Mouse (Mus musculus): ENCODE results near the gene Reg4. TPM values are rescaled to one million over a fixed set of nuclear protein-coding genes. Genes with fewer than 3 reads are reported as not detected.

The Reg4 gene
- polyA plus RNA-seq, 1 experiment = not detected

- DNase-seq = no peak
- Histone ChIP-seq H3K4me1 (ENCODE audit: control insufficient read depth, insufficient read depth, low read length) (no peaks in the 10 kb centered on the region), H3K27me3 (replicated peaks; ENCODE audit: control insufficient read depth, insufficient read depth, low read length) (no peaks in the 10 kb centered on the region), H3K27ac (ENCODE audit: insufficient read depth, low read depth, low read length) (no peak overlapping the region), H3K36me3 (ENCODE audit: control insufficient read depth, insufficient read depth, low read length) (no peaks in the 10 kb centered on the region), H3K4me3 (ENCODE audit: insufficient read depth, low read depth, low read length) (no peak overlapping the region)
- TF ChIP-seq POLR2A (IDR thresholded peaks at IDR 0.05; ENCODE audit: low read depth, low read length) (no peak), CTCF (conservative IDR thresholded peaks at IDR 0.05; ENCODE audit: insufficient read depth, insufficient read length, low read depth, low read length) (no peak)
- 78% methylated on average over 5 of the region's 5 CpGs for WGBS
Measured at GRCm38 (mm10) chr3:98203282-98203681, 18.7 kb upstream of the Reg4 start.

- Histone ChIP-seq H3K4me3 (ENCODE audit: insufficient read depth, low read depth, low read length) (no peak overlapping the region), H3K36me3 (ENCODE audit: control insufficient read depth, insufficient read depth, low read length) (no peaks in the 10 kb centered on the region), H3K4me1 (ENCODE audit: control insufficient read depth, insufficient read depth, low read length) (no peaks in the 10 kb centered on the region), H3K27me3 (replicated peaks; ENCODE audit: control insufficient read depth, insufficient read depth, low read length) (no peaks in the 10 kb centered on the region), H3K27ac (ENCODE audit: insufficient read depth, low read depth, low read length) (no peak overlapping the region)
- no peak for TF ChIP-seq POLR2A (IDR thresholded peaks at IDR 0.05; ENCODE audit: low read depth, low read length)
- TF ChIP-seq CTCF (conservative IDR thresholded peaks at IDR 0.05; ENCODE audit: insufficient read depth, insufficient read length, low read depth, low read length) = no peak
- WGBS = 22% methylated on average over 3 of the region's 3 CpGs
- DNase-seq = no peak
Measured at GRCm38 (mm10) chr3:98206977-98207376, 15.0 kb upstream of the Reg4 start.

GRCm38 (mm10) chr3:98209161-98209560, 12.8 kb upstream of the Reg4 start:
- WGBS = 90% methylated on average over 4 of the region's 4 CpGs
- Histone ChIP-seq H3K4me3 (ENCODE audit: insufficient read depth, low read depth, low read length) (no peak overlapping the region), H3K27me3 (replicated peaks; ENCODE audit: control insufficient read depth, insufficient read depth, low read length) (no peaks in the 10 kb centered on the region), H3K27ac (ENCODE audit: insufficient read depth, low read depth, low read length) (no peak overlapping the region), H3K36me3 (ENCODE audit: control insufficient read depth, insufficient read depth, low read length) (no peaks in the 10 kb centered on the region), H3K4me1 (ENCODE audit: control insufficient read depth, insufficient read depth, low read length) (no peaks in the 10 kb centered on the region)
- TF ChIP-seq CTCF (conservative IDR thresholded peaks at IDR 0.05; ENCODE audit: insufficient read depth, insufficient read length, low read depth, low read length) (no peak), POLR2A (IDR thresholded peaks at IDR 0.05; ENCODE audit: low read depth, low read length) (no peak)
- DNase-seq = no peak

GRCm38 (mm10) chr3:98210860-98211259, 11.1 kb upstream of the Reg4 start:
- DNase-seq = no peak
- TF ChIP-seq POLR2A (IDR thresholded peaks at IDR 0.05; ENCODE audit: low read depth, low read length) = no peak
- TF ChIP-seq CTCF (conservative IDR thresholded peaks at IDR 0.05; ENCODE audit: insufficient read depth, insufficient read length, low read depth, low read length) = no peak
- WGBS = 60% methylated on average over 10 of the region's 10 CpGs
- no peaks in the 10 kb centered on the region for H3K4me1 ChIP-seq (ENCODE audit: control insufficient read depth, insufficient read depth, low read length)
- H3K27ac ChIP-seq (ENCODE audit: insufficient read depth, low read depth, low read length) = no peak overlapping the region
- no peaks in the 10 kb centered on the region for H3K36me3 ChIP-seq (ENCODE audit: control insufficient read depth, insufficient read depth, low read length)
- H3K27me3 ChIP-seq (replicated peaks; ENCODE audit: control insufficient read depth, insufficient read depth, low read length) = no peaks in the 10 kb centered on the region
- no peak overlapping the region for H3K4me3 ChIP-seq (ENCODE audit: insufficient read depth, low read depth, low read length)

GRCm38 (mm10) chr3:98211301-98212081, 10.5 kb upstream of the Reg4 start:
- no peak for TF ChIP-seq POLR2A (IDR thresholded peaks at IDR 0.05; ENCODE audit: low read depth, low read length)
- TF ChIP-seq CTCF (conservative IDR thresholded peaks at IDR 0.05; ENCODE audit: insufficient read depth, insufficient read length, low read depth, low read length) = no peak
- DNase-seq = no peak
- 52% methylated on average over 7 of the region's 7 CpGs for WGBS
- H3K27me3 ChIP-seq (replicated peaks; ENCODE audit: control insufficient read depth, insufficient read depth, low read length) = no peaks in the 10 kb centered on the region
- H3K4me3 ChIP-seq (ENCODE audit: insufficient read depth, low read depth, low read length) = no peak overlapping the region
- H3K4me1 ChIP-seq (ENCODE audit: control insufficient read depth, insufficient read depth, low read length) = no peaks in the 10 kb centered on the region
- no peaks in the 10 kb centered on the region for H3K36me3 ChIP-seq (ENCODE audit: control insufficient read depth, insufficient read depth, low read length)
- no peak overlapping the region for H3K27ac ChIP-seq (ENCODE audit: insufficient read depth, low read depth, low read length)

- Histone ChIP-seq H3K27me3 (replicated peaks; ENCODE audit: control insufficient read depth, insufficient read depth, low read length) (no peaks in the 10 kb centered on the region), H3K36me3 (ENCODE audit: control insufficient read depth, insufficient read depth, low read length) (no peaks in the 10 kb centered on the region), H3K4me3 (ENCODE audit: insufficient read depth, low read depth, low read length) (no peak overlapping the region), H3K27ac (ENCODE audit: insufficient read depth, low read depth, low read length) (no peak overlapping the region), H3K4me1 (ENCODE audit: control insufficient read depth, insufficient read depth, low read length) (no peaks in the 10 kb centered on the region)
- 74% methylated on average over 3 of the region's 3 CpGs for WGBS
- no peak for DNase-seq
- TF ChIP-seq POLR2A (IDR thresholded peaks at IDR 0.05; ENCODE audit: low read depth, low read length) (no peak), CTCF (conservative IDR thresholded peaks at IDR 0.05; ENCODE audit: insufficient read depth, insufficient read length, low read depth, low read length) (no peak)
Measured at GRCm38 (mm10) chr3:98216296-98216695, 5.7 kb upstream of the Reg4 start.

- DNase-seq = no peak
- H3K4me3 ChIP-seq (ENCODE audit: insufficient read depth, low read depth, low read length) = no peak overlapping the region
- no peaks in the 10 kb centered on the region for H3K4me1 ChIP-seq (ENCODE audit: control insufficient read depth, insufficient read depth, low read length)
- WGBS = 65% methylated on average over 3 of the region's 3 CpGs
- H3K27ac ChIP-seq (ENCODE audit: insufficient read depth, low read depth, low read length) = no peak overlapping the region
- no peaks in the 10 kb centered on the region for H3K27me3 ChIP-seq (replicated peaks; ENCODE audit: control insufficient read depth, insufficient read depth, low read length)
- no peaks in the 10 kb centered on the region for H3K36me3 ChIP-seq (ENCODE audit: control insufficient read depth, insufficient read depth, low read length)
- TF ChIP-seq CTCF (conservative IDR thresholded peaks at IDR 0.05; ENCODE audit: insufficient read depth, insufficient read length, low read depth, low read length) (no peak), POLR2A (IDR thresholded peaks at IDR 0.05; ENCODE audit: low read depth, low read length) (no peak)
Measured at GRCm38 (mm10) chr3:98223263-98223662, 1.3 kb downstream of the Reg4 start.
